Mouse (Mus musculus) layer of hippocampus, adult 9-10 months (tissue): ENCODE data around the gene Fpr3.
"Not testable (repeated sequence)": the region's sequence is repeated elsewhere in the genome, so short reads cannot be mapped to it uniquely, and the experiment has no call there.

Experiments used
- DNase-seq: peaks from one replicate; pipeline ENCODE4 v3.0.0; 2022; ENCODE audit warnings: low spot score

Gene Fpr3

GRCm38 (mm10) chr17:17887774-17888248 lies at the start of gene Fpr3, which contains the start of gene Fpr2:
TSS of gene Fpr3 (plus strand) at chr17:17887852.
TSS of gene Fpr2 (plus strand) at chr17:17887824.
- no peak for DNase-seq

GRCm38 (mm10) chr17:17837919-17838701 lies 49.5 kb upstream of the Fpr3 start:
- peak; percentile 98 for DNase-seq

- DNase-seq = no peak
Observed at GRCm38 (mm10) chr17:17839276-17839675, 48.4 kb upstream of the Fpr3 start.

- no peak for DNase-seq
Observed at GRCm38 (mm10) chr17:17840796-17841195, 46.9 kb upstream of the Fpr3 start.

GRCm38 (mm10) chr17:17843534-17844261 lies 44.0 kb upstream of the Fpr3 start:
- DNase-seq = no peak

GRCm38 (mm10) chr17:17844606-17845005 lies 43.0 kb upstream of the Fpr3 start:
- DNase-seq = not testable (repeated sequence)

GRCm38 (mm10) chr17:17845187-17846027 lies 42.2 kb upstream of the Fpr3 start:
- DNase-seq = no peak

GRCm38 (mm10) chr17:17848988-17849387 lies 38.7 kb upstream of the Fpr3 start:
- DNase-seq = no peak

GRCm38 (mm10) chr17:17849906-17850712 lies 37.5 kb upstream of the Fpr3 start:
- no peak for DNase-seq

GRCm38 (mm10) chr17:17855064-17855838 lies 32.4 kb upstream of the Fpr3 start, which contains the start of gene Has1:
TSS of gene Has1 (minus strand) at chr17:17855205.
- DNase-seq = no peak

GRCm38 (mm10) chr17:17856612-17857011 lies 31.0 kb upstream of the Fpr3 start:
- DNase-seq = no peak

- no peak for DNase-seq
Observed at GRCm38 (mm10) chr17:17857446-17857845, 30.2 kb upstream of the Fpr3 start.

- DNase-seq = no peak
Observed at GRCm38 (mm10) chr17:17860110-17860509, 27.5 kb upstream of the Fpr3 start.

- no peak for DNase-seq
Observed at GRCm38 (mm10) chr17:17862360-17862759, 25.3 kb upstream of the Fpr3 start.

GRCm38 (mm10) chr17:17865168-17865567 lies 22.5 kb upstream of the Fpr3 start:
- DNase-seq = no peak

- no peak for DNase-seq
Observed at GRCm38 (mm10) chr17:17866801-17867469, 20.7 kb upstream of the Fpr3 start.

GRCm38 (mm10) chr17:17870892-17871550 lies 16.6 kb upstream of the Fpr3 start:
- DNase-seq = no peak

GRCm38 (mm10) chr17:17871697-17872096 lies 16.0 kb upstream of the Fpr3 start:
- DNase-seq = no peak

- no peak for DNase-seq
Observed at GRCm38 (mm10) chr17:17879347-17879746, 8.3 kb upstream of the Fpr3 start.
